Mouse (Mus musculus) brain, embryonic 14.5 days (tissue): ENCODE measurements around the gene Cux2.

Experiments
- CTCF ChIP-seq: fragments of 200-500 bp; IDR thresholded peaks from 2 replicates; pipeline ENCODE4 v1.5.1; 2012; ENCODE audit warnings: inconsistent platforms, mild to moderate bottlenecking, moderate library complexity, borderline replicate concordance; ENCODE audit not compliant: insufficient read depth, insufficient read length; ENCODE audit errors: extremely low read depth
- POLR2A ChIP-seq: fragments of 200-500 bp; IDR thresholded peaks from 2 replicates; pipeline ENCODE4 v1.6.1; 2012; ENCODE audit warnings: mild to moderate bottlenecking, inconsistent platforms, borderline replicate concordance; ENCODE audit not compliant: poor library complexity, insufficient read depth, insufficient read length, severe bottlenecking; ENCODE audit errors: extremely low read depth

- TF ChIP-seq CTCF (no peak), POLR2A (no peak)
Measured at GRCm38 (mm10) chr5:121811485-121811931, 238.4 kb downstream of the Cux2 start.
